Mouse (Mus musculus): ENCODE data around the gene Slc25a39.

Gene Slc25a39

DNA sequence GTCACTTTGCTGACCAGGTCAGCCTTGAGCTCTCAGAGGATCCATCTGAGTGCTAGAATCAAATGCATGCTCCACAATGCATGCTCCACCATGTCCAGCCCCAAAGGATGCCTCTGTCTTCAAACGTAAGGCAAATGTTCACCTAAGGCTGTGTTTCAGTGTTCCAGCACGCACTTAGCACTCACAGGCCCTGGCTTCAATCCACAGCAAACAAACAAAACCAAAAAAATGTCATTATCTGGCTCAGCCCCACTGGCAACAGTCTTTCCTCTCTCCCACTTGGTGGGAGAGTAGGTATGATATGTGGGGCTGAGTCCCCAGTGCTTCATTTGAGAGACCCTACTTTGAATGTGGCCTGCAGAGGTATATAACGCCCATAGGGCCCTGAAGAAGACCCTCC, 3.3 kb upstream of the Slc25a39 start:
- peak; percentile 39 for DNase-seq

GRCm38 (mm10) chr11:102410345-102410744, 2.6 kb upstream of the Slc25a39 start:
- DNase-seq, result peak; percentile 36

- peak; percentile 55 for DNase-seq
These were observed 2.1 kb upstream of the Slc25a39 start for GRCm38 (mm10) chr11:102409795-102410330.

GRCm38 (mm10) chr11:102408888-102409794, 1.4 kb upstream of the Slc25a39 start:
- peak; percentile 63 for DNase-seq

DNA sequence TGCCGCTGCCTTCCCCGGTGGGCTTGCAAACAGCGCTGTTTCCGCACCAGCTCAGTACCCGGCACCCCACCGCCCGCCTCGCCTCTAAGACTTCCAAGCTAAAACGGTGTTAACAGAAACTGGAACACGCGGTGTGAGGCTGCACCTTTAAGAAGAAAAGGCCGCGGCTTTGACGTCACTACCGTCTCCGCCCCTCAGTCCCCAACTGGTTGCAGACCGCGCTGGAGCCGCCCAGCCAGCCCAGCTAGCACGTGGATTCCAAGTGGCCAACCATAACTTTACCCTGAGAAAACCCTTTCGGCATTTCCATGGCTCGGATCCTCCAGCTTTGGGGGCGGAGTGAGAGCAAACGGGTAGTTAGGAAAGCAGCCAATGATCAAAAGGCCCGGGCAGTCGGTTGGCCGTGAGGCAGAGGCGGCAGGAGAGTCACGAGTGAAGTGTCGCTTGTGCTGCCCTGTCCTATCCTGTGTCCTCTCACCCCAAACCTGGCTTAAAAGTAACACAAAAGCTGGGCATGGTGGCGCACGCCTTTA, 664 bp upstream of the Slc25a39 start:
- DNase-seq, result peak; percentile 99

DNA sequence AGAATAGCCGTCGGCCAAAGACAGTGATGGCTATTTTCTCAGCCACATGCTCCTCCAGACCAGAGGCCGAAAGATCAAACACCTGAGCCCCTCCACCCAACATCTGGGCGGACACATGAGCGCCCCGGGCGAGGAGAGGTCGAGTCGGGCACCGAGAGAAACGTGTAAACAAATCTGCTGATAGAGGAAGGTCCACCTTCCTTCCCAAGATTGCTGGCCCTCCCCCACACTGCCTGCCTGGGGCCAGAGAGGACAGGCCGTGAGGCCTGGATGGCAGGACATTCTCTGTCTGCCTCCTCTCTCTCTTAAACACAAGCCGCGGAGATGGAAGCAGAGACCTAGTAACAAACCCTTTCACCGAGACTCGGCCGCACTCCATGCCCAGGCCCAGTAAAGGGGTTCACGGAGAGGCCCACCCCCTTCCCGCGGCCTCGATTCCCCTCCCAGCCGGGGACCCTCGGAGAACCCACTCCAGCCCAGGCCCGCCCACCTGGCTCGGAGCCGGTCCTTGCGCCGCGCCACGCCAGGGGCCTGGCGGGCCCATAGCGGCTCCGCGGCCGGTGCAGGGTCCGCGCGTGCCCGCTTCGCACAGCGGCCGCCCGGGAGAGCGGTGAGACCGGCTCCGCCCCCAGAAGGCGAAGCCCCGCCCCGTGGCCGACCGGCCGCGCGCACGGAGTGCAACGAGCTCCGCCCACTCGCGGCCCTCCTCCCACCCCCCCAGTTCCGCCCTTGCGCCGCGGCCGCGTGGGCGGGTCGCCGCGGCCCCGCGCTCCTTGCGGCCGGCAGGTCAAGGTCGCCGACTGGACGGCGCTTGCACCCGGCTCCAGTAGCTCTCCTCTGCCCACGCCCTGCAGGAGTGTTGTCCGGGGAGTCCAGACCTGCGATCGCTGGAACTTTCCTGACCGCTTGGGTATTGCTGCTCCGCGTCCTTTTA, 579 bp downstream of the Slc25a39 start:
- DNase-seq, result peak; percentile 87

DNA sequence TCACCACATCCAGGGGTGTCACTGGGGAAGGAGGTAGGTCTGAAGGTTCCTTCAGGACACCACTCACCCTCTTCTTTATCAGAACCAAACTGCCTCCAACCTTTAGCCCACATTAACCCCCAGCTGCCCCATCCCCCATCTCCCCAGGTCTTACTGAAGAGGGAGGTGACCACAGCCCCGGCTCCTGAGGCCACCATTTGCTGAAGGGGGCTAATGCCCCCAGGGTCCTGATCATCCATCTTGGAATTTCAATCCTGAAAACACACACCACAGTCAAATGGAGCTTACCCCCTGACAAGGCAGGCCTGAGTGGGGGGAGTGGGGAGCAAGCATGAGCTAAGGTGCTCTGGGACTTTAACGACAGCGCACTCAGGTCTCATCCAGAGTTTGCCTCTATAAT, 1.3 kb downstream of the Slc25a39 start:
- peak; percentile 70 for DNase-seq

GRCm38 (mm10) chr11:102405544-102406285, 2.0 kb downstream of the Slc25a39 start:
- peak; percentile 58 for DNase-seq

- DNase-seq, result peak; percentile 60
These were observed 3.4 kb downstream of the Slc25a39 start for GRCm38 (mm10) chr11:102404161-102405010.

GRCm38 (mm10) chr11:102403657-102404056, 4.1 kb downstream of the Slc25a39 start:
- no peak for DNase-seq

DNA sequence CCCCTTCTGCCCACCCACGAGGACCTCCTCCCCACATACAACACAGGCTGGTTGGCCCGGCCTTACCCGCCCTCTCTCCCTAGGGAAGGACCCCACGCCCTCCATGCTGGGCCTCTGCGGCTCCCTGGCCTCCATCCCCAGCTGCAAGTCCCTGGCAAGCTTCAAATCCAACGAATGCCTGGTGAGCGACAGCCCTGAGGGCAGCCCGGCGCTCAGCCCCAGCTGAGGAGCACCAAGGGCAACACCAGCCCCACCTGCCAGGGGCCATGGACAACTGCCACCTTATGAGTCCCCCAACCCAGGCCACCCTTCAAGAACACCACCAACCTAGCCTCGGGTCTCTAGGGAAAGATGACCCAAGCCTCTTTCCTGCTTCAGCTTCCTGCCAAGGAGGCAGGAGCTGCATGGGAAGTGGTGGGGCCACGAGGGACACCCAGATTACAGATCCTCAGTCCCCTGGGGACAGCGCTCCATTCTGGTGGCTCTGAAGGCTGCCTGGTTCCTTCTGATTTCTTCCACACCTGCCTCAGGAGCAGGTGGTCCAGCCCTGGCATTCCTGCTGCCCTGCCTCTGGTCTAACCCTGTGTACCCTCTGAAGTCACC, 5.7 kb downstream of the Slc25a39 start:
- no peak for DNase-seq

DNA sequence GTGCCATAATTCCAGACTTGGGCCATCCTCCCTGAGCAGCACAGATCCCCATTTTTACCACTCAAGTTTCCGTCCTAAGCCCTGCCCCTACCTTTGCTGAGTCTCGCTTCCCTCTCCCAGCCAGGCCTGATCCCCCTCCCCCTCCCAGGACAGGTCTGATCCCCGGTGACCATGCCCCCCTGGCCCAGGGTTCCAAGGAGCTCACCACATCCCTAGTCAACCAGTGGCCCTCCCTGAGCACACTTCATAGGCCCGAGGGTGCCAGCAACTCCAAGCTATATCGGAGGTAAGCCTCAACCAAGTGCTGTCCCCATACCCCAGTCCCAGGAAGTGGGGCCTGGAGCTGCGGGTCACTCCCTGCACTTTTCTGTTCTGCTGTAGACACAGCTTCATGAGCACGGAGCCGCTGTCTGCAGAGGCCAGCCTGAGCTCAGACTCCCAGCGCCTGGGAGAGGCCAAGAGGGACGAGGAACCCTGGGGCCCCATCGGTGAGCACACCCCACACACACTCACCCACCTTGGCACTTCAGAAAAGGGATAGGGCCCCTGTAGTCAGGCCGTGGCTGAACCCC, 7.1 kb downstream of the Slc25a39 start:
- no peak for DNase-seq

GRCm38 (mm10) chr11:102399610-102400072, 8.1 kb downstream of the Slc25a39 start:
- peak; percentile 56 for DNase-seq

DNA sequence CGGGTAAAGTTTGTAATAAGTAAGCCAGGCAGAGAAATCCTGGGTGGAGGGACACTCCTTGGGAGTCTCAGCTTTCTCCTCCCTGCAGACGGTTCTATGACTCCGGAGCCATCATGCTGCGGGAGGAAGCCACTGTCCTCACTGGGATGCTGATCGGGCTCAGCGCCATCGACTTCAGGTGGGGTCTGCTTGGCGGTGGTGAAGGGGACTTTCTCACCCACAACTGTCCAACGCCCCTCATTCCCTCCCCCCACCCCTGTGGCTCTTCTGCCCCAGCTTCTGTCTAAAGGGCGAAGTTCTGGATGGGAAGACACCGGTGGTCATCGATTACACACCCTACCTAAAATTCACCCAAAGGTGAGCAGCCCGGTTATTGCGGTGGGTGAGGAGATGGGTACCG, 8.6 kb downstream of the Slc25a39 start:
- DNase-seq, result no peak

GRCm38 (mm10) chr11:102398007-102398825, 9.5 kb downstream of the Slc25a39 start:
- DNase-seq, result peak; percentile 89

- DNase-seq, result no peak
These were observed 11.0 kb downstream of the Slc25a39 start for GRCm38 (mm10) chr11:102396671-102397141.

- peak; percentile 63 for DNase-seq
These were observed 11.5 kb downstream of the Slc25a39 start for GRCm38 (mm10) chr11:102396263-102396662.

DNA sequence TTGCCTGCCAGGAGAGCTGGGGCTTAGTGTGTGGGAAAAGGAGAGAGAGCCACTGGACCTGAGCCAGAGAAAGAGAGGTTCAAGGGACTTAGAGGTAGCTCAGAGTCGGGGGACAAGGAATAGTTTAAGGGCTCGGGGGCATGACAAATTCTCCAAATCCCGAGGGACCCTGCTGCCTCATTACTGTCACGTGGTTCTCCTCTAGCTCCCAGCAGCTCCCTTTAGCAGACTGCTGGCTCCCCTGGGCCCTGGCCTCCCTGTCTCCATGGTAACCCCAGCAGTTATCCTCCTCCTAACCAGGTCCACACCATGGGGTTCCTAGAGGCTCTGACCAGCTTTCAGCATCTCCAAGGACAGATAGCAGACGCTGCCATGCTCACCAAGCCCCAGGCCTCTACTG, 12.5 kb downstream of the Slc25a39 start:
- peak; percentile 76 for DNase-seq
